Mouse (Mus musculus) lung, embryonic 15.5 days (tissue): ENCODE measurements around the gene Utp14b. TPM values are rescaled to one million over a fixed set of nuclear protein-coding genes. Genes with fewer than 3 reads are reported as not detected.

ENCODE experiments used
- ATAC-seq: fragments of 200-750 bp; cut with Nextera tagmentation; 2 replicates; pipeline ENCODE4 v1.8.0; 2017; ENCODE audit warnings: moderate number of reproducible peaks, borderline replicate concordance; ENCODE audit not compliant: low FRiP score, low TSS enrichment; ENCODE audit errors: extremely low read depth
- H3K27ac ChIP-seq: fragments of 300-500 bp; sonication (generic); 2 replicates; pipeline ENCODE4 v1.5.1; 2015; ENCODE audit warnings: moderate library complexity, mild to moderate bottlenecking, inconsistent platforms
- H3K27me3 ChIP-seq: fragments of 300-500 bp; sonication (generic); 2 replicates; pipeline ENCODE4 v1.6.1; 2015; ENCODE audit warnings: inconsistent platforms
- H3K36me3 ChIP-seq: fragments of 300-500 bp; sonication (generic); 2 replicates; pipeline ENCODE4 v1.6.1; 2015; ENCODE audit warnings: inconsistent platforms
- H3K4me1 ChIP-seq: fragments of 300-500 bp; sonication (generic); 2 replicates; pipeline ENCODE4 v1.6.1; 2015; ENCODE audit warnings: inconsistent platforms
- H3K4me2 ChIP-seq: fragments of 300-500 bp; sonication (generic); 2 replicates; pipeline ENCODE4 v1.6.1; 2015; ENCODE audit warnings: inconsistent platforms, mild to moderate bottlenecking, moderate library complexity
- H3K4me3 ChIP-seq: fragments of 300-500 bp; sonication (generic); 2 replicates; pipeline ENCODE4 v1.5.1; 2015; ENCODE audit warnings: mild to moderate bottlenecking, inconsistent platforms
- H3K9ac ChIP-seq: fragments of 300-500 bp; sonication (generic); 2 replicates; pipeline ENCODE4 v1.6.1; 2015; ENCODE audit warnings: inconsistent platforms
- H3K9me3 ChIP-seq: fragments of 300-500 bp; sonication (generic); 2 replicates; pipeline ENCODE4 v1.6.1; 2016; ENCODE audit warnings: inconsistent platforms
- WGBS: fragments of 180-500 bp; shearing (Covaris S2); methylation state at CpG from one replicate; pipeline ENCODE4 v1.1.7; 2015; 5-methylcytosine and 5-hydroxymethylcytosine counted together
- polyA plus RNA-seq: library from polyadenylated mRNA; unstranded; fragments of >200 nt; fragmentation: Nextera tagmentation; extraction: Ambion mirVana; gene quantifications from 2 replicates; pipeline ENCODE4 v1.2.1, GENCODE M21; 2015

Gene Utp14b
- 3.4 and 3.7 TPM in 2 replicates for polyA plus RNA-seq

DNA sequence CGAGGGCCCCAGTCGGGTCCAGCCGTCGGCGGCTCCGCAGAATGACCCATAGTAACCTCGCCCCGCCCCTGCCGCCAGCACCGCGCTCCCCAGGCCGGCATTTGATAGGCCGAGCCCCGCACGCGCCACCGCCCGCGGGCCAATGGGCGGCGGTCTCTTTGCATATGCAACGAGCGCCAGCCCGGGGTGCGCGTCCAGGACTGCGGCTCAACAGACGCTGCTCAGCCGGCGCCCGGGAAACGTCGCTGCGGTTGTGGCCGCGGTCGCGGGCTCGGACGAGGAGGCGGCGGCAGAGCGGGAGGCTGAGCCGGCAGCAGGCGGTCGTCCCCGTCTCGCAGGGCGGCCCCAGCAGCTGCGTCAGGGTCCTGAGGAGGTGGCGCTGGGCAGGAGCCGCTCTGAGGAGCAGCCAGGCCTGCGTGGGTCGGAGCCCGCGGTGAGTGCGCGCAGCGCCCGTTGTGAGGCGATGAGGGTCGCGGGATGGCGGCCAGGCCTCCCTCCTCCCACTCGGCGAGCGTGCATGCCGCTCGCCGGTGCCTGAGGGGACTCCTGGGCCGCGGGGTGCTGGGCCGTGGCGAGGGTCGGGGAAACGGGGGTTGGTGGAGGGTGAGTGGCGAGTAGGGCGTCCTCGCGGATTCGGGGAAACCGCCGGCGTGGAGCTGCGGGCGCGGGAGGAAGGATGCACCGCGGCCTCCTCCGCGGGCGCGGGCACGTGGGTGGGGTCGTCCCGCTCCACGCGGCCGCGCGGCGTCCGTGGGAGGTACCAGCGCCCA is at the start of gene Utp14b, which contains the start of gene Acsl3:
Gene Utp14b (plus strand): TSS at position 368 of the 770 bp plus-strand sequence.
Gene Acsl3 (plus strand): TSS at position 155 of the 770 bp plus-strand sequence.
- peak within 1 kb of the TSS; percentile 80 for H3K4me2 ChIP-seq
- no peaks in the 10 kb centered on the region for H3K27me3 ChIP-seq
- peak within 1 kb of the TSS; percentile 97 for H3K27ac ChIP-seq
- H3K4me3 ChIP-seq: peak within 1 kb of the TSS; percentile 97
- peak; percentile 99 for ATAC-seq
- peaks cover 25% of the 10 kb centered on the region for H3K4me1 ChIP-seq
- no peaks in the 10 kb centered on the region for H3K9me3 ChIP-seq
- WGBS: under 1% methylated on average over 97 of the region's 104 CpGs
- H3K36me3 ChIP-seq: no peaks in the 10 kb centered on the region
- peak within 1 kb of the TSS; percentile 94 for H3K9ac ChIP-seq

DNA sequence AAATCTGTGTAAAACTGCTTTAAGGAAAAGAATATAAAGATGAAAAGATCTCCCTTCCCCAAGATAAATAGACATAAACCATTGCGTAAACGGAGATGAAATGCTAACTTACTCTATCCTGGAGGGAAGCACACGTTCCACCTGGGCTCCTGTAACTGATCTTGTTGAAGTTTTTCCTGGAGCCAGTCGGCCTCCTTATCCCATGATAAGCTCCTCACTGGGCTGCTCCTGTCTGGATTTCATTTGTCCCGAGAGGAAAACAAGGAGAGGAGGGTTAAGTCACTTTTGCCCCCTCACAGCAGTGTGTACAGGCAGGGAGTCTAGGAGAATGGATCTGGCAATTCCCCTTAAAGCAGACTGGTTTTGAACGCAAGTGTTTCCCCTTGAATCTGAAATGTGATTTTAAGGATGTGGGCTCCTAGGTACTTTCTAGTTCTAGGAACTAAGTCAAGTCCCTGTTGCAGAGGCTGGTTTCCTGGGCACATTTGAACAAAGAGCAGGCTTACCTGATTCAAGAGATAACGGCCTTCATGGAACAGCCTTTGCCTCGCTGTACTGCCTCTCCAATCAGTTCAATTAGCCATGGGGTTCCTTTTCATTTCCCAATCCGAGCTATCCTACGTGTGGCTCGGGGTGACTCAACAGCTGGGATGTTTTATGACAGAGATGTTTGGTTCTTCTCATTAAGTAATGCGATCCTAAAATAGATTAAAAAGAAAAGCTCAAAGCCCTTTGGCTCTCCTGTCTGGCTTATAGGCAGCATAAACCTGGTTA is 48.5 kb upstream of the Utp14b start:
- Histone ChIP-seq H3K9me3 (no peaks in the 10 kb centered on the region), H3K9ac (no peak overlapping the region), H3K27ac (no peak overlapping the region), H3K36me3 (no peaks in the 10 kb centered on the region), H3K4me3 (no peak overlapping the region), H3K4me1 (0 out of 2 replicates have a peak, but pooled peaks cover 4% of the 10 kb centered on the region), H3K4me2 (no peak overlapping the region), H3K27me3 (no peaks in the 10 kb centered on the region)
- ATAC-seq: no peak
- WGBS: 24% methylated on average over 12 of the region's 12 CpGs

DNA sequence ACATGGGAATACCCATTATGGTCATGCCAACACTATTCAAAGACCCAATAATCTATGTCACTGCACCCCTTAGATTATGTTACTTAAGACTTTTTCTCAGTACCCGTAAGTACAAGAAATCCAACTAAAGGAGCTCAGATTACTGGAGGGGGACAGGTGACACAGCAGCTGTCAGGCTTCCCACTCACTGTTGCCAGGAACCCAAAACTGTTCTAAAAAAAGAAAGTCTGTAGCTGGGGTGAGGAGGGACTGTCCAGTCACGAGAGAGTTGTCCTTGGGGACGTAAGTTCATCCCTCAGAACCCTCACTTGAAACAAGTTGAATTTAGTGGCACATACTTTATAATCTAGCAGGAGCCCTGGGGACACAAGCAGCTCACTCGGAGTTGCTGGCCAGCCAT is 46.8 kb upstream of the Utp14b start:
- ATAC-seq: no peak
- WGBS: 37% methylated on average over 4 of the region's 4 CpGs
- Histone ChIP-seq H3K27me3 (no peaks in the 10 kb centered on the region), H3K4me3 (no peak overlapping the region), H3K36me3 (no peaks in the 10 kb centered on the region), H3K27ac (no peak overlapping the region), H3K4me1 (0 out of 2 replicates have a peak, but pooled peaks cover 4% of the 10 kb centered on the region), H3K9ac (no peak overlapping the region), H3K9me3 (no peaks in the 10 kb centered on the region), H3K4me2 (no peak overlapping the region)

DNA sequence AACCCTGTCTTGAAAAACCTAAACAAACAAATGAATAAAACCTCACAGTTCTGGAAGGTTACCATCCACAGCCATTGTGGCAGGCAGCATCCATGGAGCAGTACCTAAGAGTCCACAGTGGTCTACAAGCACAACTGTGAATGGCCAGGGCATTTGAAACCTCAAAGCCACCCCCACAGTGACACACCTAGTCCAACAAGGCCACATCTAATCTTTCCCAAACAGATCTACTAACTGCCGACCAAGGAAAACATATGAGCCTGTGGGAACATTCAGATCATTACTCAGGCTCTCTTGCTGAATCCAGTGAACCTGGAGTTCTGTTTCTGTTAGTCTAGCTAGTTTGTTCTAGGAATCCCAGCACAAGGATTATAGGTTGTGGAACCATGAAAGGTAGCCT is 44.9 kb upstream of the Utp14b start:
- H3K9me3 ChIP-seq: no peaks in the 10 kb centered on the region
- H3K27me3 ChIP-seq: no peaks in the 10 kb centered on the region
- H3K36me3 ChIP-seq: no peaks in the 10 kb centered on the region
- H3K4me1 ChIP-seq: 0 out of 2 replicates have a peak, but pooled peaks cover 4% of the 10 kb centered on the region
- WGBS: 79% methylated on average over 1 of the region's 1 CpGs
- no peak for ATAC-seq
- H3K9ac ChIP-seq: no peak overlapping the region
- no peak overlapping the region for H3K27ac ChIP-seq
- no peak overlapping the region for H3K4me2 ChIP-seq
- H3K4me3 ChIP-seq: no peak overlapping the region

DNA sequence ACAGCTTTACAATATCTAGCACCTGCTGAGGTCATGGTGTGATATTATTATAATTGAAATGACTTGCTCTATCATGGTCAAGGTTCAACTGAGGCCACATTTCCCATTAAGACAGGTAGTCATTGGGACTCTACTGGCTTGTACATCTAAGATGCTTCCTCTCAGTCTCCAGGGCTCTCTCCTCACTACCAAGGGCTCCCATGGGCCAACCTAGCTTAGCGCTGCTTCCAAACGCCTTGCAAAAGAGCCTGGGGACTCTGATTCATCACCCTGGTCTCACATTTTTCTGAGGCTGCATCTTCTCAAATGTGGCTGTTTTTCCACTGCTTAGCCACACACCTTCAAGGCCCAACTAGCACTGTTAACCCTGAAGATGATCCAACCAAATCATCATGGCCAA is 33.5 kb upstream of the Utp14b start:
- H3K27ac ChIP-seq: no peak overlapping the region
- H3K4me3 ChIP-seq: no peak overlapping the region
- no peak for ATAC-seq
- no peaks in the 10 kb centered on the region for H3K4me1 ChIP-seq
- no peaks in the 10 kb centered on the region for H3K9me3 ChIP-seq
- H3K4me2 ChIP-seq: no peak overlapping the region
- no peaks in the 10 kb centered on the region for H3K27me3 ChIP-seq
- 94% methylated on average over 2 of the region's 2 CpGs for WGBS
- no peaks in the 10 kb centered on the region for H3K36me3 ChIP-seq
- H3K9ac ChIP-seq: no peak overlapping the region

DNA sequence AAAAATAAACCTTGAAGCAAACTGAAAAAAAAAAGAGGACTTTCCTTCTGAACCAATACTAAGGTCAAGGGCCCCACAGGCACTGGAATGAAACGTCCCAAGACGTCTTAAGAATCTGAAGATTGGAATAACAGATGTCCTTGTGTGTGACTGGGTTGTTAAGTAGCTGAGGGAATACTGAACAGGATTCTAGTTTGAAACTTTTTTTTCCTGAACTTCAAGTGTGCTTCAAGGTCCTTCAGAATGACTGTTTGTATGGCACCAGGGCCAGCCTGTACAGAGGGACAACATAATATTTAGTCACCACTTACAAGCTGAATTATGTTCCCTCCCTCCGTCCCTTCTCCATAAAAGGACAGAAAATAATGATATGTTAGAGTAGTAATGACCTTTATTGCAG is 23.4 kb upstream of the Utp14b start:
- peak; percentile 42; the same call in 1 of the 2 replicates for ATAC-seq
- no peak overlapping the region for H3K27ac ChIP-seq
- H3K4me3 ChIP-seq: no peak overlapping the region
- H3K27me3 ChIP-seq: no peaks in the 10 kb centered on the region
- H3K9me3 ChIP-seq: no peaks in the 10 kb centered on the region
- 45% methylated on average over 3 of the region's 3 CpGs for WGBS
- no peaks in the 10 kb centered on the region for H3K4me1 ChIP-seq
- no peaks in the 10 kb centered on the region for H3K36me3 ChIP-seq
- H3K9ac ChIP-seq: no peak overlapping the region
- H3K4me2 ChIP-seq: no peak overlapping the region

DNA sequence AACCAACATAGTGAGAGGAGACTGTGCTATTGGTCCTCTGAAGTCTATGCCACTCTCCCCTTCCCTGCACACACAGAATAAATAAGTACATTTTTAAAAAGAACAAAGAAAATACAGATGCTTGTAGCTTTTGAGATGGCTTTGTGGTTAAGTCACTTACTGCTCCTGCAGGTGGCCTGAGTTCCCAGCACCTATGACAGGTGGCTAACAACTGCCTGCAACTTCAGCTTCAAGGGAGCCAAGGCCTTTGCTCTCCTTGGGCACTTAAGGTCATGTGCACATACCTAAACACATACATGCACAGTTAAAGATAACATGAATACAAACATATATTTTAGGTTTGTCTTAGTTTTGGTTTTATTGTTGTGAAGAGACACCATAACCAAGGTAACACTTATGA is 17.0 kb upstream of the Utp14b start:
- Histone ChIP-seq H3K4me1 (0 out of 2 replicates have a peak, but pooled peaks cover 7% of the 10 kb centered on the region), H3K36me3 (no peaks in the 10 kb centered on the region), H3K4me3 (no peak overlapping the region), H3K27me3 (no peaks in the 10 kb centered on the region), H3K27ac (no peak overlapping the region), H3K4me2 (no peak overlapping the region), H3K9ac (no peak overlapping the region), H3K9me3 (no peaks in the 10 kb centered on the region)
- no peak for ATAC-seq

DNA sequence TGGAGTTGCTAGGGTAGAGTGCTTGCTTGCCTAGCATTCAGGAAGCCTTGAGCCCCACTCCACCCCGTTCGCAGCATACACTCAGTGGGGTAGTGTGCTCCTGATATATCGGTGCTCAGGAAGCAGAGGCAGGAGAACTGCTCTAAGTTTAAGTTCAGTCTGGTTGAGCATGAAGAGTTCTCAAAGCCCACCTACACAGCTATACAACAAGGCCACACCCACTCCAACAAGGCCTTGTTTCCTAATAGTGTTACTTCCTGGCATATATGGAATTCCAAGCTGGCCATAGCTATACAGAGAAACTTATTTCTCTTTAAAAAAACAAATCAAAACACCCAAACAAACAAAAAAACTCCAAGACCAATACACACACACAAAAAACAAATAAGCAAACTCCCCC is 16.0 kb upstream of the Utp14b start:
- peak; percentile 49; the same call in 1 of the 2 replicates for ATAC-seq

DNA sequence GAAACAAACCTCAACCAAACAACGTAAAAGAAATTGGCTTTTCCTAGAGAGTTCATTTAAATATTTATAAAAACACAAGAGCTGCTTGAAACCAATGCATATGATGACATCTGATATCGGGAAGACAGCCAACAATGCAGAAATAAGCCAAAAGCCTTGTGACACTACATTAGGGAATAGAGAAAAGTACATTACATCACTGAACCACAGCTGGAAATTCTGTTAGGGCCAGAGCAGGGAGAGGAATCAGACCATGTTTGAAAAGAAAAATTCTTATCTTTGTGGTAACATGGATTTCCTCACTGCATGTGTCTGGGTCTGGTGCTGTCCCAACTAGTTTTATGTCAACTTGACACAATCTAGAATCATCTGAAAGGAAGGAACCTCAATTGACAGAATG is 15.6 kb upstream of the Utp14b start:
- no peak overlapping the region for H3K9ac ChIP-seq
- H3K4me2 ChIP-seq: no peak overlapping the region
- WGBS: 57% methylated on average over 2 of the region's 2 CpGs
- H3K4me3 ChIP-seq: no peak overlapping the region
- H3K4me1 ChIP-seq: 0 out of 2 replicates have a peak, but pooled peaks cover 7% of the 10 kb centered on the region
- H3K27ac ChIP-seq: peak overlapping the region; percentile 27; the same call in 1 of the 2 replicates
- H3K27me3 ChIP-seq: no peaks in the 10 kb centered on the region
- peak; percentile 89; the same call in 1 of the 2 replicates for ATAC-seq
- H3K36me3 ChIP-seq: no peaks in the 10 kb centered on the region
- H3K9me3 ChIP-seq: no peaks in the 10 kb centered on the region

More for the DNA sequence above, 16.0 kb upstream of the Utp14b start:
- peak overlapping the region; percentile 21; the same call in 1 of the 2 replicates for H3K27ac ChIP-seq
- no peak overlapping the region for H3K4me2 ChIP-seq
- no peak overlapping the region for H3K4me3 ChIP-seq
- no peaks in the 10 kb centered on the region for H3K27me3 ChIP-seq
- 96% methylated on average over 3 of the region's 3 CpGs for WGBS
- 0 out of 2 replicates have a peak, but pooled peaks cover 7% of the 10 kb centered on the region for H3K4me1 ChIP-seq
- no peaks in the 10 kb centered on the region for H3K36me3 ChIP-seq
- no peaks in the 10 kb centered on the region for H3K9me3 ChIP-seq
- H3K9ac ChIP-seq: no peak overlapping the region

DNA sequence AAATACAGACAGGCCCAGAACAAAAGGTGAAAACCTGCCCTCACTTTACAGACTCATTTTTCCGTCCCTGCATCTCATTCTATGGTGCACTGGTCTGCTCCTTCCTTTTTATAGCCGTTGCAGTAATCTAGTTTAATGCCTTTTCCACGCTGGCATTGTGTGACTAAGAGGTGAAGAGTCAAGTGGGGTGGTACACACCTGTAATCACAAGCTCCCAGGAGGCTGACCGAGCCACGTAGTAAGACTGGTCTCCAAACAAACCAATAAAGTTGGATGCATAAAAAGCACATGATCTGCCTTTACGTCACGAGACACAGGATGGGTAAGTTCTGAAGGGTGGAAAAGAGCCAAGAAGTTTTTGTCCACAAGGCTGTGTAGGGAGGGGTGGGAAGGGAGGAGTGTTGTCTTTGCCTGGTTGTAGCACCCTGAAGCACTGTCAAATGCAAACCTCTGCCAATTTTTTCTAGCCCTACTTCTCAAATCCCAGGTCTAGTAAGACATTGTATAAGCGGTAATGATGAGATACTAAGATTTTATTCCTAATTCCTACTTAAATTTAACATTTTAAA is 10.4 kb upstream of the Utp14b start:
- Histone ChIP-seq H3K9ac (no peak overlapping the region), H3K36me3 (no peaks in the 10 kb centered on the region), H3K4me2 (no peak overlapping the region), H3K4me1 (peaks cover 6% of the 10 kb centered on the region; the same call in 1 of the 2 replicates), H3K9me3 (no peaks in the 10 kb centered on the region), H3K27me3 (no peaks in the 10 kb centered on the region), H3K4me3 (no peak overlapping the region), H3K27ac (0 out of 2 replicates have a peak overlapping the region, but pooled peaks have one; percentile 5)
- peak; percentile 46; the same call in 1 of the 2 replicates for ATAC-seq
- 34% methylated on average over 8 of the region's 8 CpGs for WGBS

DNA sequence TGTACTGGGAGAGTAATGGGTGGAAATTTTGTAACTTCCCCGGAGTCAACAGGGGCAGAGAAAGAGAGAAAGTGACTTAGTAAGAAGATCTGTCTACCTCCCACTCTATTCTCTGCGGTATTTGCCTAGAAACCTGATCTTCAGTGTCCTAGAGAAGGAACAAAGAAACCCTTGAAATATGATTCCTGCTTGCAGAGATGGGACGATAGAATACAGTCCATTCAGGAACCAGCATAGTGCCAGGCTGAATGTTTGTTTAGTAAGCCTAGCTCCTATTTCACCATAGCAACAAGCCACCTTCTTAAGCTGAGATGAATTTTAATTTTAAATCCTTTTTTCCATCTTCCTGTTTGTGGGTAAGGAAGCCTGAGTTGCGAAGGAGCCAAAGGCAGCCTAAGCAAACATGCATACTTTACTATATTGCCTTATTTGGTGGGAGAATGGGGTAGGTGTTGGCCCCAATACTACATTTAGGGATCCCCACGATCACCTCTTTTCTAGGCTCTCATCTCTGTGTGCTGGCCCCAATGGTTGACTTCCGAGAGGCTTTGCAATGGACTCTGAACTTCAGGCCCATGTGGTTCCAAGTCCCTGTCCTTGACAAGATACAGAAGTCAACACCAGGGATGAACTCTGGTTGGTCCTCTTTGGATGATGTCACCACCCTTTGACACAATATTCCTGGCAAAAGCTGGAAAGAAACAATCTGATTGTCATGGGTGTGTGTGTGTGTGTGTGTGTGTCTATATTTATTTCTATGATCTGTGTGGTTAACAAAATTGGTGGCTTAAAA is 8.4 kb upstream of the Utp14b start:
- 37% methylated on average over 6 of the region's 6 CpGs for WGBS
- Histone ChIP-seq H3K9ac (no peak overlapping the region), H3K36me3 (no peaks in the 10 kb centered on the region), H3K4me3 (no peak overlapping the region), H3K27me3 (no peaks in the 10 kb centered on the region), H3K27ac (no peak overlapping the region), H3K4me2 (no peak overlapping the region), H3K4me1 (peaks cover 3% of the 10 kb centered on the region; the same call in 1 of the 2 replicates), H3K9me3 (no peaks in the 10 kb centered on the region)
- ATAC-seq: peak; percentile 19; the same call in 1 of the 2 replicates
